Comparison of ENCODE assay signal across 10 mouse cellular contexts in the genomic region with DNA sequence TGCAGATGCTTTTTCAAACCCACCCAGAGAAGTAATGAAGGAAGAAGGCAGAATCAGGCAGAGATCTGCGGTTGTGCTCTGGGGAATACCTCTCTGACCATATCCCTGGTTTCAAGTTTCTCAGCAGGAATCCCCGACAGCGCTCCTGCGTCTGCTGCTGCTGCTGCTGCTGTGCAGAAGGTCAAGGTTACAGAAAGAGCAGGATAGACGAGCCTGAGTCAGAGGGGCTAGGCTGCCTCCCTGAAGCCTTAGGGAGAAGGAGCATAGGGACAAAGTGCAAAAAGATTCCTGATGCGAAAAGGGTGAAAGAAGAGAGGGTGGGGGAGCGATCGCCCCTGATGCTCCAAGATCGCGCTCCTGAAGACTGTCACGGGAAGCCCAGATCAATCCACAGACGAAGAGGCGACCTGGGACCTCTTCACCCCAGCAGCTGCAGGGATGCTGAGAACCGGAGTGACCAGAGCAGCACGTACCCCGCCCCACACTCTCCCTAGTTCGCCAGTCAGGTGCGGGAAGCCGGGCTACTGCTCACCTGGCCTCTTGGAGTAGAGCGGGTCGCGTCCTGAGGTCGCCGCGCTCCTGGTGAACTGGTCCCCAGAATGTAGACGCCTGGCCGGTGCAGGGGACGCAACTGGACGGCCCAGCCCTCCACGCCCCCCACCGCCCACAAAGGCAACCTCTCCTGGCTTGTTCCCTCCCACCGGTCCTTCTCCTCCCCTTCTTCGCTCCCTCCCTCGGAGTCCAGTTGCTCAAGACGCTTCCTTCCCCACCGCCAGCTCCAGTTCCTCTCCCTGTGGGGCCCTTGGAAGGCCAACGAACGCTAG. TPM values are rescaled to one million over a fixed set of nuclear protein-coding genes. Genes with fewer than 3 reads are reported as not detected.
A peak's percentile ranks its signal among the peaks of the same experiment; 100 is the strongest.
DNase-seq lines count a peak whose midpoint lies in the region; ATAC-seq and TF ChIP-seq lines count a peak whose summit lies in the region.
"Had no signal": no experiment of that assay in that cellular context is flagged by ENCODE, and none has a peak within 500 bp of the region (broad histone marks: within the 10 kb centered on the region; RNA-seq: fewer than 3 reads in every experiment).

Gene Sowahd (plus strand): TSS at position 780 of the 824 bp plus-strand sequence.

- DNase-seq in heart, adult 8-10 months (ENCODE audit: low spot score), result no peak
- peak; percentile 13 for DNase-seq in embryo, embryonic 11 days
- no peak for DNase-seq in hindbrain, postnatal 0 days (ENCODE audit: low spot score)
- no peak for DNase-seq in urinary bladder, postnatal 25 days (ENCODE audit: low spot score)
- no peak for DNase-seq in T-cell, adult 2 months (ENCODE audit: low spot score)
- no peak for DNase-seq in urinary bladder, postnatal 10 days (ENCODE audit: low spot score)

- no peak within 1 kb of the TSS for H3K27ac ChIP-seq in heart, embryonic 16.5 days (ENCODE audit: low read length)
- no peak within 1 kb of the TSS for H3K27ac ChIP-seq in hindbrain, postnatal 0 days
- H3K27ac ChIP-seq in midbrain, embryonic 12.5 days (replicated peaks), result no peak within 1 kb of the TSS

- peak within 1 kb of the TSS; percentile 69 for H3K4me2 ChIP-seq in heart, embryonic 16.5 days (ENCODE audit: low read depth, low read length)
- peak within 1 kb of the TSS; percentile 61 for H3K4me2 ChIP-seq in hindbrain, postnatal 0 days (ENCODE audit: low read depth, low read length)
- peak within 1 kb of the TSS; percentile 63 for H3K4me2 ChIP-seq in midbrain, embryonic 12.5 days (replicated peaks)

- H3K9ac ChIP-seq in heart, embryonic 16.5 days (ENCODE audit: low read length), result peak within 1 kb of the TSS; percentile 46
- H3K9ac ChIP-seq in hindbrain, postnatal 0 days (replicated peaks; ENCODE audit: low read length), result no peak within 1 kb of the TSS
- no peak within 1 kb of the TSS for H3K9ac ChIP-seq in midbrain, embryonic 12.5 days (replicated peaks)

- H3K36me3 ChIP-seq in heart, embryonic 16.5 days (ENCODE audit: control insufficient read depth, insufficient read depth), result no peaks in the 10 kb centered on the region
- H3K36me3 ChIP-seq in hindbrain, postnatal 0 days (ENCODE audit: insufficient read depth, low read length), result no peaks in the 10 kb centered on the region
- H3K36me3 ChIP-seq in midbrain, embryonic 12.5 days, result no peaks in the 10 kb centered on the region

- 16% methylated on average over 37 of the region's 38 CpGs for WGBS in heart, embryonic 16.5 days
- WGBS in hindbrain, postnatal 0 days, result 28% methylated on average over 38 of the region's 38 CpGs
- 22% methylated on average over 37 of the region's 38 CpGs for WGBS in midbrain, embryonic 12.5 days

- no peak for ATAC-seq in heart, embryonic 16.5 days (replicated peaks; ENCODE audit: extremely low read depth, insufficient read depth, low FRiP score)
- ATAC-seq in hindbrain, postnatal 0 days, result no peak
- no peak for ATAC-seq in midbrain, embryonic 12.5 days (ENCODE audit: low FRiP score, low read depth)
- ATAC-seq: Patski had no signal

- 0 out of 2 replicates have a peak, but pooled peaks cover 2% of the 10 kb centered on the region for H3K4me1 ChIP-seq in heart, embryonic 16.5 days (ENCODE audit: control insufficient read depth, insufficient read depth, low read length)
- H3K4me1 ChIP-seq in hindbrain, postnatal 0 days (ENCODE audit: insufficient read depth, low read length), result no peaks in the 10 kb centered on the region
- H3K4me1 ChIP-seq in midbrain, embryonic 12.5 days, result peaks cover 11% of the 10 kb centered on the region; the same call in 1 of the 2 replicates

- H3K9me3 ChIP-seq in heart, embryonic 16.5 days (replicated peaks; ENCODE audit: control insufficient read depth, low read length), result no peaks in the 10 kb centered on the region
- H3K9me3 ChIP-seq in hindbrain, postnatal 0 days (ENCODE audit: low read length), result no peaks in the 10 kb centered on the region
- no peaks in the 10 kb centered on the region for H3K9me3 ChIP-seq in midbrain, embryonic 12.5 days

- TF ChIP-seq CTCF in hindbrain, postnatal 0 days (IDR thresholded peaks at IDR 0.05; ENCODE audit: low read depth), result no peak

- H3K4me3 ChIP-seq in heart, embryonic 16.5 days (ENCODE audit: low read length), result peak within 1 kb of the TSS; percentile 48
- H3K4me3 ChIP-seq in hindbrain, postnatal 0 days (ENCODE audit: low read length), result peak within 1 kb of the TSS; percentile 37
- H3K4me3 ChIP-seq in midbrain, embryonic 12.5 days, result peak within 1 kb of the TSS; percentile 38

- H3K27me3 ChIP-seq in heart, embryonic 16.5 days (ENCODE audit: control insufficient read depth, insufficient read depth, low read length), result peaks cover 30% of the 10 kb centered on the region
- H3K27me3 ChIP-seq in hindbrain, postnatal 0 days (ENCODE audit: insufficient read depth, low read length), result no peaks in the 10 kb centered on the region
- peaks cover 76% of the 10 kb centered on the region for H3K27me3 ChIP-seq in midbrain, embryonic 12.5 days

RNA-seq across cellular contexts. Expression of gene Sowahd, which starts in this region (rescaled TPM):
- polyA plus RNA-seq in heart, embryonic 16.5 days (2015; fragmentation: Nextera tagmentation; extraction: Ambion mirVana), result 0.15 and 0.24 TPM in 2 replicates
- not detected for total RNA-seq in heart, adult 8-10 months (2022)
- total RNA-seq in hindbrain, postnatal 0 days (2014; rRNA removed), result not detected in 2 replicates
- polyA plus RNA-seq in hindbrain, postnatal 0 days (2015; fragmentation: Nextera tagmentation; extraction: Ambion mirVana), result 0.09 TPM in 1 of 2 replicates, not detected in the other
- not detected in 2 replicates for polyA plus RNA-seq in midbrain, embryonic 12.5 days (2016; fragmentation: Nextera tagmentation; extraction: Ambion mirVana)
- total RNA-seq: left cerebral cortex, postnatal 10 days had no signal
- polyA plus RNA-seq: Patski had no signal
